Mouse (Mus musculus): Measurements from ENCODE around the gene Ly6g. TPM values are rescaled to one million over a fixed set of nuclear protein-coding genes. Genes with fewer than 3 reads are reported as not detected.
"Not testable (repeated sequence)": the region's sequence is repeated elsewhere in the genome, so short reads cannot be mapped to it uniquely, and the experiment has no call there.

The Ly6g gene
- polyA plus RNA-seq, 1 experiment from 2014 or later, result 1.7 TPM

- WGBS, result 74% methylated on average over 3 of the region's 3 CpGs
Observed at GRCm38 (mm10) chr15:75137739-75138138, 17.3 kb upstream of the Ly6g start.

DNA sequence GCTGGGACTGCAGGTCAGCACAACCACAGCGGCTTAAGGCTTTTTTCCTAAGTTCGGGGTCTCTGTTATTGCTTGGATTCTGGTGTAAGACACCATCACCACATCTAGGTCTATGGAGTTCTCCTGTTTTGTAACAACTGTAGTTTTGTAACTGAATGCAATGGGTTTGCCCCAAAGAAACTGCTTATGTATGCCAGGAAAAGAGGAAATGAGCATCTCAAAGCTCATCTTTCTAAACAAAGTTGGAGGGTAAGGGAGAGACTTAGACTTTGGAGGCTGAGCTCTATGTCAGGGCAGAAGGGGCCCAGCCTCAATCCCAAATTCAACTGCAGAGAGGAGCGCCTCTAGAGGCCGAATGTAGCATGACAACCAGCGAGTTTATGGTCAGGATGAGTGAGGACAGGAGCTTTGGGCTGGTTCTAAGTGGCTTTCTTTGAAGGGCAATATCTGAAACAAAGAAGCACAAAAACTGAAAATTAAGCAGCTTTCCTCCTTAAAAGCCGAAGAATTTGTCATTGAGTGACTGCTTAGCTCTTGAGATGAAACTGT, 13.2 kb upstream of the Ly6g start:
- 45% methylated on average over 6 of the region's 6 CpGs for WGBS
- not testable (repeated sequence) for H3K9ac ChIP-seq (ENCODE audit: low read length); ATAC-seq (ENCODE audit: insufficient read depth, low FRiP score); H3K4me1 ChIP-seq (ENCODE audit: control insufficient read depth, insufficient read depth, low read length); H3K4me3 ChIP-seq (replicated peaks; ENCODE audit: low read length); H3K27me3 ChIP-seq (ENCODE audit: control insufficient read depth, insufficient read depth, low read length); H3K9me3 ChIP-seq (replicated peaks; ENCODE audit: control insufficient read depth, low read length); H3K27ac ChIP-seq (ENCODE audit: low read length); H3K4me2 ChIP-seq (ENCODE audit: low read depth, low read length); H3K36me3 ChIP-seq (ENCODE audit: control insufficient read depth, insufficient read depth, low read length)

More at GRCm38 (mm10) chr15:75137739-75138138, 17.3 kb upstream of the Ly6g start:
- H3K4me1 ChIP-seq (ENCODE audit: control insufficient read depth, insufficient read depth, low read length); H3K36me3 ChIP-seq (ENCODE audit: control insufficient read depth, insufficient read depth, low read length); H3K4me2 ChIP-seq (ENCODE audit: low read depth, low read length); H3K4me3 ChIP-seq (replicated peaks; ENCODE audit: low read length); H3K27me3 ChIP-seq (ENCODE audit: control insufficient read depth, insufficient read depth, low read length); H3K9ac ChIP-seq (ENCODE audit: low read length); H3K27ac ChIP-seq (ENCODE audit: low read length); H3K9me3 ChIP-seq (replicated peaks; ENCODE audit: control insufficient read depth, low read length); ATAC-seq (ENCODE audit: insufficient read depth, low FRiP score): not testable (repeated sequence)

DNA sequence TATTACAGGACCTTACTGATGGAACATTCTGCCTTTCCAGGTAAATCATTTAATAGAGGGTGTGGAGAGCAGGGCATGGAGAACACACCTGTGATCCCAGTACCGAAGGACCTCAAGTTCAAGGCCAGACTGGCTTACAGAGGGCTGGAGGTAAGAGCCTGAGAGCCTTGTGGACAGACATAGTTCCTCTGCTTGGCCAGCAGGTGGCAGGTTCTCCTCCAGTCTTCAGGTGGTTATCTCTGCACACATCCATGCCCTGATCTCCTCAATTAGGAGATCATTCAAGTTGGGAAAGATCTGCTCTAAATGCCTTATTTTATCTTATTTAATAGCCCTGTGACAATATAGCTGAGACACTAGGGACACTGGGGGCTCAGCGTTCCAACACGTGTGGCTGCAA, 11.3 kb upstream of the Ly6g start:
- H3K36me3 ChIP-seq (ENCODE audit: control insufficient read depth, insufficient read depth, low read length), result no peaks in the 10 kb centered on the region
- 70% methylated on average over 3 of the region's 3 CpGs for WGBS
- H3K4me3 ChIP-seq (replicated peaks; ENCODE audit: low read length), result no peak overlapping the region
- H3K4me2 ChIP-seq (ENCODE audit: low read depth, low read length), result no peak overlapping the region
- ATAC-seq (ENCODE audit: insufficient read depth, low FRiP score), result no peak
- H3K27ac ChIP-seq (ENCODE audit: low read length), result no peak overlapping the region
- H3K4me1 ChIP-seq (ENCODE audit: control insufficient read depth, insufficient read depth, low read length), result no peaks in the 10 kb centered on the region
- no peak overlapping the region for H3K9ac ChIP-seq (ENCODE audit: low read length)
- no peaks in the 10 kb centered on the region for H3K9me3 ChIP-seq (replicated peaks; ENCODE audit: control insufficient read depth, low read length)
- H3K27me3 ChIP-seq (ENCODE audit: control insufficient read depth, insufficient read depth, low read length), result no peaks in the 10 kb centered on the region

DNA sequence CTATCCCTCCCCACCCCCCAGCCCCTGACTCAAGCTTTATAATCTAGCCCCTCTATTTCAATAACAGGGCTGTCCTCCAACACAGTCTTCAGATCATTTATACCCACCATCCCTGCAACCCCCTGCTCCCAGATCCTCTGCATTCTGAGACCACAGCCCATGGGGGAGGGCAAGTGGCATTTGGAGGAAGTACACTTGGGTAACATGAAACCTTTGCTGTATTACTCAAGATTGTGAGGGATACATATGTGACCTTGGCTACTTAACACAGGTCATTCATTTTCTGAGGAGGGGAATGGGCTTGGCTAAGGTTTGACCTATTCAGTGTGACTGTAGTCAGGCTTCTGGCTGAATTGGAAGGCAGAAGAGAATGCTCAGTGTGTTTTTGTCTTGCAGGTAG, 2.0 kb upstream of the Ly6g start:
- Histone ChIP-seq H3K4me3 (replicated peaks; ENCODE audit: low read length) (no peak overlapping the region), H3K4me1 (ENCODE audit: control insufficient read depth, insufficient read depth, low read length) (no peaks in the 10 kb centered on the region), H3K27ac (ENCODE audit: low read length) (no peak overlapping the region), H3K9ac (ENCODE audit: low read length) (no peak overlapping the region), H3K27me3 (ENCODE audit: control insufficient read depth, insufficient read depth, low read length) (no peaks in the 10 kb centered on the region), H3K4me2 (ENCODE audit: low read depth, low read length) (no peak overlapping the region), H3K36me3 (ENCODE audit: control insufficient read depth, insufficient read depth, low read length) (no peaks in the 10 kb centered on the region), H3K9me3 (replicated peaks; ENCODE audit: control insufficient read depth, low read length) (no peaks in the 10 kb centered on the region)
- no peak for ATAC-seq (ENCODE audit: insufficient read depth, low FRiP score)

GRCm38 (mm10) chr15:75157646-75158045, 2.6 kb downstream of the Ly6g start:
- Histone ChIP-seq H3K4me3 (replicated peaks; ENCODE audit: low read length) (no peak overlapping the region), H3K36me3 (ENCODE audit: control insufficient read depth, insufficient read depth, low read length) (no peaks in the 10 kb centered on the region), H3K9ac (ENCODE audit: low read length) (no peak overlapping the region), H3K4me1 (ENCODE audit: control insufficient read depth, insufficient read depth, low read length) (no peaks in the 10 kb centered on the region), H3K27ac (ENCODE audit: low read length) (no peak overlapping the region), H3K4me2 (ENCODE audit: low read depth, low read length) (no peak overlapping the region), H3K9me3 (replicated peaks; ENCODE audit: control insufficient read depth, low read length) (no peaks in the 10 kb centered on the region), H3K27me3 (ENCODE audit: control insufficient read depth, insufficient read depth, low read length) (no peaks in the 10 kb centered on the region)
- ATAC-seq (ENCODE audit: insufficient read depth, low FRiP score), result no peak
- 48% methylated on average over 1 of the region's 1 CpGs for WGBS

GRCm38 (mm10) chr15:75175506-75175905, 20.5 kb downstream of the Ly6g start:
- no peaks in the 10 kb centered on the region for H3K36me3 ChIP-seq (ENCODE audit: control insufficient read depth, insufficient read depth, low read length)
- H3K4me3 ChIP-seq (replicated peaks; ENCODE audit: low read length), result no peak overlapping the region
- no peak for ATAC-seq (ENCODE audit: insufficient read depth, low FRiP score)
- WGBS, result 56% methylated on average over 1 of the region's 1 CpGs
- no peak overlapping the region for H3K4me2 ChIP-seq (ENCODE audit: low read depth, low read length)
- H3K27me3 ChIP-seq (ENCODE audit: control insufficient read depth, insufficient read depth, low read length), result no peaks in the 10 kb centered on the region
- H3K9me3 ChIP-seq (replicated peaks; ENCODE audit: control insufficient read depth, low read length), result no peaks in the 10 kb centered on the region
- no peaks in the 10 kb centered on the region for H3K4me1 ChIP-seq (ENCODE audit: control insufficient read depth, insufficient read depth, low read length)
- H3K9ac ChIP-seq (ENCODE audit: low read length), result no peak overlapping the region
- no peak overlapping the region for H3K27ac ChIP-seq (ENCODE audit: low read length)

DNA sequence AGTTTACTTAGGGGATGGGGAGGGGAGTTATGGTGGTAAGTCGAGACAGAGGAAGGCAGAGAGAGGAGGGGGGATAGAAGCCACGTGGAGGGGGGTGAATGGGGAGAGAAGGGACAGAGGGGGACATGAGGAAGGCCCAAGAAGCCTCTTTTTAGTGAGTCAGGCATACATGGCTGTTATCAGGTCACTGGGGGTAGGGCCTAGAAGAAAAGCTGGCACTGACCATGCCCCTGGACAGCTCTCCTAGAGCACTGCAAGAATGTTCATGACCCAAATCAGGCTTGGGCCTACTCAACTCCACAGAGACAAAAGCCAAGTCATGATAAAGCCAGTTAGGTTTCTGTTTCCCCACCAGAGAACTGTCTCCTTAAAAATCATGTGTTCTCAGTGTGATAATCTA, 31.3 kb downstream of the Ly6g start:
- Histone ChIP-seq H3K4me2 (ENCODE audit: low read depth, low read length) (no peak overlapping the region), H3K4me3 (replicated peaks; ENCODE audit: low read length) (no peak overlapping the region), H3K9me3 (replicated peaks; ENCODE audit: control insufficient read depth, low read length) (no peaks in the 10 kb centered on the region), H3K27ac (ENCODE audit: low read length) (no peak overlapping the region), H3K36me3 (ENCODE audit: control insufficient read depth, insufficient read depth, low read length) (no peaks in the 10 kb centered on the region), H3K4me1 (ENCODE audit: control insufficient read depth, insufficient read depth, low read length) (no peaks in the 10 kb centered on the region), H3K27me3 (ENCODE audit: control insufficient read depth, insufficient read depth, low read length) (no peaks in the 10 kb centered on the region), H3K9ac (ENCODE audit: low read length) (no peak overlapping the region)
- WGBS, result 17% methylated on average over 2 of the region's 2 CpGs
- ATAC-seq (ENCODE audit: insufficient read depth, low FRiP score), result no peak

GRCm38 (mm10) chr15:75189116-75189515, 34.1 kb downstream of the Ly6g start:
- WGBS, result 54% methylated on average over 2 of the region's 2 CpGs
- Histone ChIP-seq H3K27me3 (ENCODE audit: control insufficient read depth, insufficient read depth, low read length) (no peaks in the 10 kb centered on the region), H3K4me3 (replicated peaks; ENCODE audit: low read length) (no peak overlapping the region), H3K4me2 (ENCODE audit: low read depth, low read length) (no peak overlapping the region), H3K27ac (ENCODE audit: low read length) (no peak overlapping the region), H3K36me3 (ENCODE audit: control insufficient read depth, insufficient read depth, low read length) (no peaks in the 10 kb centered on the region), H3K9ac (ENCODE audit: low read length) (no peak overlapping the region), H3K9me3 (replicated peaks; ENCODE audit: control insufficient read depth, low read length) (no peaks in the 10 kb centered on the region), H3K4me1 (ENCODE audit: control insufficient read depth, insufficient read depth, low read length) (no peaks in the 10 kb centered on the region)
- no peak for ATAC-seq (ENCODE audit: insufficient read depth, low FRiP score)

DNA sequence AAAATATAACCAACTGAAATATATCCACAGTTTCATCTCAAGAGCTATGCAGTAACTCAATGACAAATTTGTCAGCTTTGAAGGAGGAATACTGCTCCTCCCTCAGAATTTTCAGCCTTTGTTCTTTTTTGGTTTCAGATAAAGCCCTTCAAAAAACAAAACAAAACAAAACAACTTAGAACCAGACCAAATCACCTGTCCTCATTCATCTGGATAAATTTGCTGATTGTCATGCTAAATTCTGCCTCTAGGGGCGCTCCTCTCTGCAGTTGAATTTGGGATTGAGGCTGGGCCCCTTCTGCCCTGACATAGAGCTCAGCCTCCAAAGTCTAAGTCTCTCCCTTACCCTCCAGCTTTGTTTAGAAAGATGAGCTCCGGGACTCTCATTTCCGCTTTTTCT, 35.5 kb downstream of the Ly6g start:
- not testable (repeated sequence) for H3K9ac ChIP-seq (ENCODE audit: low read length); H3K9me3 ChIP-seq (replicated peaks; ENCODE audit: control insufficient read depth, low read length); H3K27me3 ChIP-seq (ENCODE audit: control insufficient read depth, insufficient read depth, low read length); ATAC-seq (ENCODE audit: insufficient read depth, low FRiP score); H3K27ac ChIP-seq (ENCODE audit: low read length); H3K4me2 ChIP-seq (ENCODE audit: low read depth, low read length); H3K4me3 ChIP-seq (replicated peaks; ENCODE audit: low read length); H3K4me1 ChIP-seq (ENCODE audit: control insufficient read depth, insufficient read depth, low read length); H3K36me3 ChIP-seq (ENCODE audit: control insufficient read depth, insufficient read depth, low read length)
- 0% methylated on average over 1 of the region's 3 CpGs for WGBS

Measured in stomach, embryonic 16.5 days (tissue).